Mouse (Mus musculus): ENCODE results near the gene Nxf7. TPM values are rescaled to one million over a fixed set of nuclear protein-coding genes. Genes with fewer than 3 reads are reported as not detected.
"Not testable (repeated sequence)": the region's sequence is repeated elsewhere in the genome, so short reads cannot be mapped to it uniquely, and the experiment has no call there.

The Nxf7 gene
- polyA plus RNA-seq (2016; fragmentation: Nextera tagmentation; extraction: Ambion mirVana) = not detected in 2 replicates

DNA sequence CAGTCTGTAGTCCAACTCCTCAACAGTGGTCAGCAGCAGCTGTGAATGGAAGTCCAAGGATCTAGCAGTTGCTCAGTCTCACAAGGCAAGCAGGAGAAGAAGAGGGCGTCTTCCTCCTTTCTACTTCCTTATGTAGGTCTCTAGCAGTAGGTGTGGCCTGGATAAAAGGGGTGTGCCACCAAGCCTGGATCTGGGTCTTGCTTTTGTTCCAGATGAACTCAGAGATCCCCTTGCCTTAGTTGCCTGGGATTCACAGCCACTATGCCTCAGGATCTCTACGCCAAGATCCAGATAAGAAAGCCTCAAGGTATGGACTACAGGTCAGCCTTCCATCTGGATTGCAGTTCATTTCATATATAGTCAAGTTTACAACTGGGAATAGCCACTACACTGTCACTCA, at the start of gene Nxf7:
Gene Nxf7 (minus strand): TSS at position 101 of the 400 bp plus-strand sequence.
- ATAC-seq (ENCODE audit: low FRiP score, low read depth) = no peak
- H3K4me1 ChIP-seq = no peaks in the 10 kb centered on the region

DNA sequence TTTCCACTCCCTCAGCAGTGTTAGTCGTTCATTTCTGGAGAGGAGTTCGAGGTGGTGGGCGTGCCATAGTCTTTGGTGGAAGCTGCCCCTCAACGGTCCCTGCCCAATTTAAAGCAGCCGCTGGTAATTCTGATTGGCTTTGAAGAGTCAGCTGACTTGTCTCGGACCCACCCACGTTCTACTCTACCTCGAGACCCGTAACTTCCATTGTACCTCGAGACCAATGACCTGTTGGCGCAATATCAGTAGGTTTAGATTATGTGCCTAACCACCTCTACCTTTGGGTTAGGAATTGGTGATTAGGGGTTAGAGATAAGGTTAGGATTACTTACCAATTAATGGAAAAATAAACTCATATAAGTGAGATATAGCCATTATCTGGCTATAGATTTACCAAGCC, 29.0 kb upstream of the Nxf7 start, which contains the start of gene Prame:
Gene Prame (minus strand): TSS at position 101 of the 400 bp plus-strand sequence.
- H3K9ac ChIP-seq = no peak within 1 kb of the TSS
- no peaks in the 10 kb centered on the region for H3K4me1 ChIP-seq
- H3K27me3 ChIP-seq (replicated peaks) = no peaks in the 10 kb centered on the region
- H3K4me2 ChIP-seq (replicated peaks) = no peak within 1 kb of the TSS
- ATAC-seq (ENCODE audit: low FRiP score, low read depth) = no peak
- H3K9me3 ChIP-seq = no peaks in the 10 kb centered on the region
- no peak within 1 kb of the TSS for H3K4me3 ChIP-seq
- WGBS = 88% methylated on average over 11 of the region's 11 CpGs
- H3K36me3 ChIP-seq = no peaks in the 10 kb centered on the region
- no peak within 1 kb of the TSS for H3K27ac ChIP-seq

More for the DNA sequence above, at the start of gene Nxf7:
- Histone ChIP-seq H3K27me3 (replicated peaks) (no peaks in the 10 kb centered on the region), H3K36me3 (no peaks in the 10 kb centered on the region), H3K9ac (no peak within 1 kb of the TSS), H3K4me3 (no peak within 1 kb of the TSS), H3K4me2 (replicated peaks) (no peak within 1 kb of the TSS), H3K27ac (no peak within 1 kb of the TSS), H3K9me3 (no peaks in the 10 kb centered on the region)
- WGBS = 92% methylated on average over 2 of the region's 2 CpGs

DNA sequence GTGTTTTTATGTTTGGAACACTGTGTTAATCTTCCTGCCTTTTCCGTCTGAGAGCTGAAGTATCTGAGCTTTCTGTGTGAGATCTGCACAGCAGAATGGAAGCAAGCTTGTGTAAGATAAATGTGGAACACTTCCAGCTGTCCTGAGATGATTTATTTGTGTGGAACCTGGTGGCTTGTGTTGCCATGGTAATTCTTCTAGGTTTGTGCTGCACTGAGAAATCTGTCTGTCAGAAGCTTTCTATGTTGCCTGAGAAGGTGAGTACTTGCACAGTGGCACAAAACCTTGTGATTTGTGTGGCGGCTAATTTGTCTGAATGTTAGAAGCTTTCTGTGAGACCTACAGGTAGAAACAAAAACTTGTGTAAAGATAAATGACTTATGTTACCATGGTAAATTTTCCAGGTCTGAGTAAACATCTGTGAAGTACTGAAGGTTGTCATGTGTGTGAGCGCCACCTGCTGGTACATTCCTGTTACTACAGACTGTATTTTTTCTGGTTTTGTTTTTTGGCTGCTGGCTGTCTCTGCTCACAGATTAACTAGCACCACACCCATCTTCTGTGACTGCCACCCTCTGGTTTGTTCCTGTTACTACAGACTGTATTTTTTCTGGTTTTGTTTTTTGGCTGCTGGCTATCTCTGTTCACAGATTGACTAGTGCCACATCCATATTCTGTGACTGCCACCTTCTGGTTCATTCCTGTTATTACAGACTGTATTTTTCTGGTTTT, 2.9 kb upstream of the Nxf7 start:
- not testable (repeated sequence) for H3K27ac ChIP-seq; ATAC-seq (ENCODE audit: low FRiP score, low read depth); H3K9me3 ChIP-seq; H3K36me3 ChIP-seq; H3K4me3 ChIP-seq; H3K9ac ChIP-seq; H3K27me3 ChIP-seq (replicated peaks); H3K4me2 ChIP-seq (replicated peaks); H3K4me1 ChIP-seq
- 66% methylated on average over 3 of the region's 3 CpGs for WGBS

DNA sequence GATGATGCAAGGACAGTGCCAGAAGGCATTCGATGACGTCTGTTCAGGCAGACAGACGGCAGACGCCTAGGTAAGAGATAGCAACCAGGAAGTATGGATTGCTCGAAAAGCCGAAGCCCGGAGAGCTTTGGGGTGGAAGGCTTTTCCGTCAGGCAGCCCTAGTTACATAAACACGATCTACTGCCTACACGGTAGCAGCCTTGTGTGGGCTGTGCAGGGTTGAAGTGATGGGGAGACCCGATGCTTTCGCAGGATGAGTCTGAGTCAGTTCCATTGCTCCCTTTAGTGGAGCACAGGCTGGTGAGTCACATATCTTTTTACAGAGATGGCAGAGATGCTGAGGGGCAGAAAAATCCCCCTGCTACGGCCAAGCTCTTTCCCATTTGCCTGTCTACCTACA, 481 bp downstream of the Nxf7 start:
- 93% methylated on average over 13 of the region's 13 CpGs for WGBS
- no peak for ATAC-seq (ENCODE audit: low FRiP score, low read depth)
- Histone ChIP-seq H3K27me3 (replicated peaks) (no peaks in the 10 kb centered on the region), H3K4me3 (no peak overlapping the region), H3K9me3 (no peaks in the 10 kb centered on the region), H3K27ac (no peak overlapping the region), H3K36me3 (no peaks in the 10 kb centered on the region), H3K4me2 (replicated peaks) (no peak overlapping the region), H3K4me1 (no peaks in the 10 kb centered on the region), H3K9ac (no peak overlapping the region)

DNA sequence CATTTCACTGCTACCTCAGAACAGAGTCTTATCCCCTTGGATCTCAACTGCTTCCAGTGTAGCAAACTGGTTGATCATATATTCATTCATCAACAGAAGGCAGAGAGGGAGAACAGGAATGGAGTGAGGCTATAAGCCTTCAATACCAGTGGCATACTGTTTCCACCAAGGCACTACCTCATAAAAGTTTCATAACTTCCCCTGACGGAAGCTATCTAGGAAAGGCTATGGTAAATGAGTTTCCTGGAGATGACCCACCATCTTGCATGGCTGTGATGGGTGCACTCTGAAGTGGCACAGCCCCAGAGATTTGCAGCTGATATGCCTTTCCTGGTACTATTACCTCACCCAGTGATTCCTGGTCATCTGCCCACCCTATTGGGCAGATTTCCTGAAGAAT, 22.2 kb downstream of the Nxf7 start:
- 97% methylated on average over 1 of the region's 1 CpGs for WGBS
- no peak overlapping the region for H3K4me3 ChIP-seq
- H3K4me1 ChIP-seq = no peaks in the 10 kb centered on the region
- no peak overlapping the region for H3K9ac ChIP-seq
- no peak overlapping the region for H3K4me2 ChIP-seq (replicated peaks)
- ATAC-seq (ENCODE audit: low FRiP score, low read depth) = no peak
- H3K9me3 ChIP-seq = no peaks in the 10 kb centered on the region
- H3K27me3 ChIP-seq (replicated peaks) = no peaks in the 10 kb centered on the region
- no peaks in the 10 kb centered on the region for H3K36me3 ChIP-seq
- no peak overlapping the region for H3K27ac ChIP-seq

GRCm38 (mm10) chrX:135574958-135575628, 23.5 kb downstream of the Nxf7 start:
- WGBS = 75% methylated on average over 9 of the region's 9 CpGs
- not testable (repeated sequence) for H3K4me3 ChIP-seq; H3K9ac ChIP-seq; H3K27me3 ChIP-seq (replicated peaks); H3K9me3 ChIP-seq; H3K4me1 ChIP-seq; H3K36me3 ChIP-seq; H3K27ac ChIP-seq; H3K4me2 ChIP-seq (replicated peaks); ATAC-seq (ENCODE audit: low FRiP score, low read depth)

GRCm38 (mm10) chrX:135574261-135574957, 24.2 kb downstream of the Nxf7 start:
- H3K27ac ChIP-seq; H3K4me1 ChIP-seq; H3K27me3 ChIP-seq (replicated peaks); H3K36me3 ChIP-seq; ATAC-seq (ENCODE audit: low FRiP score, low read depth); H3K9ac ChIP-seq; H3K4me2 ChIP-seq (replicated peaks); H3K9me3 ChIP-seq; H3K4me3 ChIP-seq: not testable (repeated sequence)
- 24% methylated on average over 8 of the region's 8 CpGs for WGBS

DNA sequence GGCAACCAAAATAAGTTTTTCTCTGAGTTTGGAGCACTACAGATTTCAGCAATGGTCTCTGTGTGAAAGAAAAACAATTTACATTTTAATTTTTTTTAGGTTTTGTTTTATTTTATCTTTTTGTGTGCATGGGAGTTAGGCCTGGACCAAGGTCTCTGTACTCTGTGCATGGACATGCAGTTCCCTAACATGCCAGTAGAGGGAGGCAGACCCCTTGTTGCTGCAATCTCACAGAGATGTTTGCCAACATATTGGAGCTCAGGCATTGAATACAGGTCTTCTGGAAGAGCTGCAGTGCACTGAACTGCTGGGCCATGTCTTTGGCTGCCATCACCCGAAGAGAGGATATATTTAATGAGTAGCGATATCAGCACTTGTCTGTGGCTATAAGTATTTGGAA, 29.1 kb downstream of the Nxf7 start:
- peak; percentile 63; the same call in 1 of the 2 replicates for ATAC-seq (ENCODE audit: low FRiP score, low read depth)
- H3K4me2 ChIP-seq (replicated peaks); H3K4me1 ChIP-seq; H3K27me3 ChIP-seq (replicated peaks); H3K27ac ChIP-seq; H3K36me3 ChIP-seq; H3K9me3 ChIP-seq; H3K9ac ChIP-seq; H3K4me3 ChIP-seq: not testable (repeated sequence)
- WGBS = 60% methylated on average over 2 of the region's 2 CpGs

GRCm38 (mm10) chrX:135564934-135565333, 33.6 kb downstream of the Nxf7 start:
- 57% methylated on average over 4 of the region's 4 CpGs for WGBS
- H3K9ac ChIP-seq; H3K27ac ChIP-seq; H3K4me3 ChIP-seq; H3K4me1 ChIP-seq; H3K36me3 ChIP-seq; H3K4me2 ChIP-seq (replicated peaks); H3K9me3 ChIP-seq; H3K27me3 ChIP-seq (replicated peaks); ATAC-seq (ENCODE audit: low FRiP score, low read depth): not testable (repeated sequence)

- no peak for ATAC-seq (ENCODE audit: low FRiP score, low read depth)
- H3K9ac ChIP-seq = no peak overlapping the region
- H3K27ac ChIP-seq = no peak overlapping the region
- H3K4me3 ChIP-seq = no peak overlapping the region
- H3K36me3 ChIP-seq = no peaks in the 10 kb centered on the region
- WGBS = 49% methylated on average over 2 of the region's 2 CpGs
- H3K9me3 ChIP-seq = no peaks in the 10 kb centered on the region
- H3K4me1 ChIP-seq = no peaks in the 10 kb centered on the region
- H3K27me3 ChIP-seq (replicated peaks) = no peaks in the 10 kb centered on the region
- H3K4me2 ChIP-seq (replicated peaks) = no peak overlapping the region
Observed at GRCm38 (mm10) chrX:135562841-135563240, 35.7 kb downstream of the Nxf7 start.

DNA sequence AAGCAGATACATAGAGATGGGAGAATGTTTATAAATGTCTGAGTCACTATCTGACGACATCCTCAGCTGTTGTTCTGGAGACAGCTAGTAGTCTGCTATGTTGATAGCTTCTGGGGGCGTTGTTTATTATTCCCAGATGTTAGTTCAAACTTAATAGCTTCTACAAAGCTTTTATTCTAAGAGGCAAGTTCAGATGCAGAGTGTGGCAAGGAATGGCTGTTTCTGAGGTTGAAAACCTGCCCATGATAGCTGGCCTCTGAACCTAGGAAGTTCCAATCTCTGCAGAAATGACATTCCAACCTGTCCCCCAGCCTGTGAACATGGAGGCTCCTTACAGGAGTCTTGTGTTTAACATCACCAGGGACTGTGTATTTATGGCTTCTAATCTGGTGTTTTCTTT, 36.9 kb downstream of the Nxf7 start:
- not testable (repeated sequence) for H3K4me2 ChIP-seq (replicated peaks); H3K4me1 ChIP-seq; H3K27me3 ChIP-seq (replicated peaks); H3K27ac ChIP-seq; ATAC-seq (ENCODE audit: low FRiP score, low read depth); H3K4me3 ChIP-seq; H3K9ac ChIP-seq; H3K9me3 ChIP-seq; H3K36me3 ChIP-seq
- 53% methylated on average over 2 of the region's 2 CpGs for WGBS

DNA sequence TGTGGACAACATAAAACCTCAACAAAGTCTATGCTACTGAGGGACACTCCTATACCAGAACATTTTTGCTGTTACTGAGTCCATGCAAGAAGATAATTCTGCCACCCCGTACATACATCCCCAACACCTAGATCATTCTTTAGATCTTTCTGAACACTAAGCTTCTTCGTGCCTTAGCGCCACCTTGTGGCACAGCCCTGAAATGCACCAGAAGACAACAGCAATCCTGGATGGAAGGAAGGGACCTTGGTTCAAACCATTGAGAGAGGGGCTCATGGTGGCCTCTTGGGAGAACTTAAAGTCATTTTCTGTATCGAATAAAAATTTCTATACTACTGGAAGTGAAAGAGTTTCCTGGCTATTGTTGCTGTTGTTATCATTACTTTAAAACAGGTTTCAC, 37.6 kb downstream of the Nxf7 start:
- ATAC-seq (ENCODE audit: low FRiP score, low read depth); H3K27ac ChIP-seq; H3K36me3 ChIP-seq; H3K9ac ChIP-seq; H3K9me3 ChIP-seq; H3K4me3 ChIP-seq; H3K27me3 ChIP-seq (replicated peaks); H3K4me2 ChIP-seq (replicated peaks); H3K4me1 ChIP-seq: not testable (repeated sequence)
- 30% methylated on average over 4 of the region's 4 CpGs for WGBS
